Mouse (Mus musculus) gastrocnemius, postnatal 10 days (tissue): ENCODE measurements around the gene Lysmd2. TPM values are rescaled to one million over a fixed set of nuclear protein-coding genes. Genes with fewer than 3 reads are reported as not detected.
"Not testable (repeated sequence)": the region's sequence is repeated elsewhere in the genome, so short reads cannot be mapped to it uniquely, and the experiment has no call there.

Experiments
- DNase-seq: peaks from one replicate; pipeline ENCODE4 v3.0.0; 2021; ENCODE audit warnings: mixed read lengths
- long read RNA-seq, 2 experiments: library from polyadenylated mRNA; stranded (forward); transcript quantifications; one replicate each; pipeline ENCODE4 v2.0.0; 2021
- total RNA-seq, 2 experiments: library from RNA; stranded (reverse); gene quantifications; 2 replicates each; pipeline ENCODE4 v1.2.3; 2021

The Lysmd2 gene
- 10 to 100 TPM in 1 of 2 experiments, 1 to 10 TPM in 1; 9.9 to 10.7 TPM for total RNA-seq
- long read RNA-seq, experiment 1, transcript Lysmd2-201 (3 exons, 1,189 nt) = major isoform, 25 of 27 reads
- long read RNA-seq, experiment 1, partial matches to known transcripts = 0 of 27 reads
- long read RNA-seq, experiment 1, other reads (novel, unspliced or antisense) = 1 of 27 reads
- long read RNA-seq, experiment 2, transcript Lysmd2-201 (3 exons, 1,189 nt) = major isoform, 15 of 16 reads
- long read RNA-seq, experiment 2, partial matches to known transcripts = 0 of 16 reads
- long read RNA-seq, experiment 2, other reads (novel, unspliced or antisense) = 0 of 16 reads

DNA sequence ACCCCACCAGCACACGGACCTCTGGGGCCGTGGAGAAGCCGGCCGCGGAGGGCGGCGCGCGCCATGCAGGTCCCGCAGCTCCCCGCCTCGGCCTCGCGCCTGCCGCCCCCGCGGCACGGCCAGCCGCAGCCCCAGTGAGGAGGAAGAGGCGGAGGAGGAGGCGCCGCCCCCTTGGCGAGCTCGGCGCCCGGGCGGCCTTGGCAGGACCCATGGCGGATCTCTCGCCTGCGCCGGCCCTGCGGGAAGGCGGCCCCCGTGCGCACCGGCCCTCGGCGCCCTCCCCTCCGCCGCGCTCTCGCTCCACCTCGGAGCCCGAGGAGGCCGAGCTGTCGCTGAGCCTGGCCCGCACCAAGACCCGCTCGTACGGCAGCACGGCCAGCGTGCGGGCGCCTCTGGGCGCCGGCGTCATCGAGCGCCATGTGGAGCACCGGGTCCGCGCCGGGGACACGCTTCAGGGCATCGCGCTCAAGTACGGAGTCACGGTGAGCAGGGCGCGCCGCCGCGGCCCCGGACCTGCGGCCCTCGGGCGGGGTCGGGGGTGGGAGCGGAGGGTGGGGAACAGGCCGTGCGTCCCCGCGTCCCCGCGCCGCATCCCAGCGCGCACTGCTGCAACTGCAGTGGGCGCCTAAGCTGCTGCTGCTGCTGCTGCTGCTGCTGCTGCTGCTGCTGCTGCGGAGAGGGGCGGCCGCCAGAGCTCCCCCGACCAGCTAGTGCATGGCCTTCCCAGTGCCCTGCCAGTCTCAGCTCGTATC lies at the start of gene Lysmd2:
TSS of gene Lysmd2 (plus strand) at position 186 of the 752 bp plus-strand sequence.
- peak; percentile 79 for DNase-seq

DNA sequence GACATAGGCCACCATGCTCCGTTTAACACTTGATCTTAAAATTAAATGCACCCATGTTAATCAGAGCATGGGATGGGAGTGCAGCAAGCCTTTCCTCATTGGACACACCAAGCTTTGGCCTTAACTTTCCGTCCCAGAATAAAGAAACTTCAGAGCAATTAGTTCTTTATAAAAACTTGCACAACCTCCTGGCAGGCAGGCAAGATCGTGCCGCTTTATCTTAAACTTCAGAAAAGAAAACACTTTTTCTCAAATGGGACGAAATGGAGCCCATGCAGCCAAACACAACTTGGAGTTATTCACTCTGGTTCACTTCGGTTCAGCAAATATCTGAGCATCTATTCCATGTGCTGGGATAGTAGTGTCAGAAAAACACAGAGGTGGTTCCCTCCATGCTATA lies 46.2 kb upstream of the Lysmd2 start:
- no peak for DNase-seq

- no peak for DNase-seq
These were observed 43.7 kb upstream of the Lysmd2 start for GRCm38 (mm10) chr9:75581694-75582350.

- DNase-seq = no peak
These were observed 35.4 kb upstream of the Lysmd2 start for GRCm38 (mm10) chr9:75589850-75590790.

DNA sequence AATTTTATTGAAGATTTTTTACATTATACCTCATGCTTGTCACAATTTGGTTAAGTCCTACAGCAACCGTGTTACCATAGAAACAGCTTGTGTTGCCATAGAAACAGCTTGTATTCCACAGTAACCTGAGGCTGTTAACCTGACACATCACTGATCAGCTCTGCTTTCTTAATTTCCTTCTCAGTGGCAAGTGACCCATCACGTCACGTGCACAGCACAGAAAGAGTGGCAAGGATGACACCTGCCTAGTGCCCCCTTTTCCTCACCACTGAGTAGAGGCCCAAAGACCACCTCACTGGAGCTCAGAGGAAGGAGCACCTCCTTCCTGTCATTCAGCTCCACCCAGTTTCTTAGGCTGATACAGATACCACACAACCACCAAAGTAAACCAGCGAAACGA lies 32.1 kb upstream of the Lysmd2 start:
- DNase-seq = no peak

- DNase-seq = no peak
These were observed 28.5 kb upstream of the Lysmd2 start for GRCm38 (mm10) chr9:75597036-75597435.

- no peak for DNase-seq
These were observed 27.9 kb upstream of the Lysmd2 start for GRCm38 (mm10) chr9:75597596-75597995.

- DNase-seq = no peak
These were observed 26.2 kb upstream of the Lysmd2 start for GRCm38 (mm10) chr9:75599191-75599841.

DNA sequence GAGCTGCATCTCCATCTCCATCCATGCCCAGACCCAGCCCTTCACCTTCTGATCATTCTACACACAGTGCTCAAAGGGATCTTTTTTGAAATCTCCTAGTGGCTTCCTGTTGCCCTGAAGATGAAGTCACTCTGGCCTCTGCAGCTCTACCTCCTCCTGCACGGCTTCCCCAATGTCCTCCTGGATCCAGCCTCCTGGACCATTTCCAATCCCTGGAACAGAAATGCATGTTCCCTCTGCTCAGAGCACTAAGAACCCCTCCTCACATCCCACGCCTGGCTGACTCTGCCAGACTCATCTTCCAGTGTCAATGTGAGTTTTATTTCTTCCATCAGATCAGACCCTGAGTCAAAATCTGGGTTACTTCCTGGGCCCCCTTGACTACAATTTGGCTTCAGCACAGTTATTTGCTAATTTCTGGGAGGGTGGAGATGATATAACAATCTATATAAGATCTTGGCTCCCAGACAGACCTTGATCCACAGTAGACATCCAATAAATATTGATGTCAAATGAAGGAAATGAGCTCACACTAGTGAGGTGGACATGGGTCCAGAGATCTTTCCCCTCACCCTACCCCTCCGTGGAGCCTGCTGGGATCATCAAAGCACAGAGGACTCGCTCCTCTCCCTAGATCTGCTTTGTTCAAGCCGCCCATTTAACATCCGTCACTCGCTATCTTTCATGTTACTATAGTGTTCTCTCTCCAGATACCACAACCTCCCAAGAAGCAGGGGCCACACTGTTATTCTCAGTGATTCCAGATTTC lies 25.2 kb upstream of the Lysmd2 start:
- DNase-seq = no peak

- DNase-seq = no peak
These were observed 24.0 kb upstream of the Lysmd2 start for GRCm38 (mm10) chr9:75601510-75601909.

DNA sequence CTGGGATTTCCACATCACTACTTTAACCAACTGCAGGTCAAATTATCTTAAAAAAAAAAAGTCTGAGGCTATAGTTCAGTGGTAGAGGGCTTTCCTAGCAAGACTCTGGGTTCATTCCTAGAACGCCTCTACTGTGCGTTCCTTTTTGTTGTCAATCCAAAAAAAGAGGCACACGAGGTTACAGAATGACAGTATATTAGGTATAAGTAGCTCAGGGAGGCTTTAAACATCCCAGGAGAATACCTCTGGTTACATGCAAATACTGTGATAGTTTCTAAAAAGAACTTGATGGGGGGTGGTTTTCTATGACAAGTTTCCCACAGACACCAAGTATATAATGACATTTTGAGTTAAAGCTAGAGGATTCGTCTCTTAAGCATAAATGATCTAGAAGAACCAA lies 18.0 kb upstream of the Lysmd2 start:
- no peak for DNase-seq

- no peak for DNase-seq
These were observed 16.0 kb upstream of the Lysmd2 start for GRCm38 (mm10) chr9:75609505-75609904.

GRCm38 (mm10) chr9:75609965-75610364 lies 15.6 kb upstream of the Lysmd2 start:
- DNase-seq = no peak

DNA sequence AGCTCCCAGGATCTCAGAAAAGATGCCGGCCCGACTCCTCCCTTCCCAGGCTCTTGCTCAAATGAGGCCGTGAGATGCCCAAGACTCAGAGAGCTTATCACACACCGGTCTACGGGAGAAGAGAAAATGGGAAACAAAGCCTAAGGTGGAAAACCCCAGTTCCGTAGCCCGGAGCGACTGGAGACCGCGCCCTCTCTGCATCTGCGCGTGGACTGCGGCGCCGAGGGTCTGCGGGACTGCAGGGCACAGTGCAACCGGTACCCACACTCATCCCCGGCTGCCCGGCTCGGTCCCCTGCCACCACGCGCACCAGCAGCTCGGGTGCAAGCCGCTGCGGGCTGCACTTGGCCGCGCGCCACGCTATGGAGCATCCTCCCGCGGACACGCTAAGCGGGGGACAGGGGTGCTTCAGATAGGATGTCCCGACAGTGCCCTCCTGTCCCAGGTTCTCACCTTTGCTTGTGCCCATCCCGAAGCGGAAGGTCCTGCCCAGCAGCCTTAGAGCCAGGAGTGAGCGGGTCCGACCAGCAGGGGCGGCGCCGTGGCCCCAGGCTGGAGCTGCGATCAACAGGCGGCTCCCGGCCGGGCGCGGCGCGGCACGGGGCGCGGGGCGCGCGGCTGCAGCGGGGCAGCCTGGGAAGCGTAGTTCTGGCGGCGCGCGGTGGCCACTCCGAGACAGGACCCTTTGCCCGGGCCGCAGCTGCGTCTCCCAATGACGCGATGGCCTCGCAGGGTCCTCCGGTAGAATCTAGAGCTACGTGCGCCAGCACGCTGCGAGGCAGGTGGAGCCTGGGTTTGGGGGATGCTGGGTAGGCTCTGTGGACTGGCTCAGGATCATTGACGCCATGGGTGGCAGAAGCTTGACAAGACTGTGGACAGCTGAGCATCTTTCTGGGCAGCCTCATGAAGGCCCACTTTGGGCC lies 14.7 kb upstream of the Lysmd2 start, which contains the start of gene Tmod2:
TSS of gene Tmod2 (minus strand) at position 755 of the 923 bp plus-strand sequence.
- peak; percentile 60 for DNase-seq

DNA sequence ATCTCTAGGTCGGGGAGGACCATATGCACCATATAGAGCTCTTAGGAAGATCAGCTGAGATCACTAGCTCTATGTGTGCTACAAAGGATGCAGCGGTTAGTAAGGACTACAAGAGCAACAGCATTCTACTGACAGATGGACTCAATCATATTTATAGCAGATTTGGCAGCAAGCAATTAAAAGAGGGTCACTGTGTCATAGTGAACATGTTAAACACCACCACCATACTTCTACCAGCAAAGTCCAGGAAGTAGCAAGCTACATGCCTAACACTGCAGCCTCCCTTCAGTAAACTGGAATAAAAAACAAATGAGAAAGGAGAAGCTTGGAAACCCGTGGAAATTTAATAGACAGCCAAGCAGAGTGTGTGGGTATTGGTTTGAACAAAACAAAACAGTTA lies 9.0 kb upstream of the Lysmd2 start:
- no peak for DNase-seq

GRCm38 (mm10) chr9:75618836-75619400 lies 6.6 kb upstream of the Lysmd2 start:
- DNase-seq = no peak

GRCm38 (mm10) chr9:75619761-75620160 lies 5.8 kb upstream of the Lysmd2 start:
- not testable (repeated sequence) for DNase-seq

DNA sequence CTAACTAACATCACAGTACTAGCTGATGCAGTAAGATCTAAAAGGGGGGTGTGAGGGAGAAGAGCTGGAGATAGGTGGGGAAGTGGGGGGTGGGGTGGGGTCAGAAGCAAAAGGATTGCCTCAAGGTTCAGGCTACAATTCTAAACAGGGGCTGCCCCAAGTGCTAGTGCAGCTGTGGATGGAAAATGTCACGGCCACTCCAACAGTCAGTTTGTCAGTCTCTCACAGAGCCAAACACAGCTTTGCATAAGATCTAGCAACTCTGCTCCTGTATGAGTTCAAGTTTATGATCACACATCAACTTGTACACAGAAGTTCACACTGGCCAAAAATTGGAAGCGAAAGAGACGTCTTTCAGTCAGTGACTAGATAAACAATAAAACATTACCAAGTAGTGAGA lies 4.1 kb upstream of the Lysmd2 start:
- DNase-seq = no peak

DNA sequence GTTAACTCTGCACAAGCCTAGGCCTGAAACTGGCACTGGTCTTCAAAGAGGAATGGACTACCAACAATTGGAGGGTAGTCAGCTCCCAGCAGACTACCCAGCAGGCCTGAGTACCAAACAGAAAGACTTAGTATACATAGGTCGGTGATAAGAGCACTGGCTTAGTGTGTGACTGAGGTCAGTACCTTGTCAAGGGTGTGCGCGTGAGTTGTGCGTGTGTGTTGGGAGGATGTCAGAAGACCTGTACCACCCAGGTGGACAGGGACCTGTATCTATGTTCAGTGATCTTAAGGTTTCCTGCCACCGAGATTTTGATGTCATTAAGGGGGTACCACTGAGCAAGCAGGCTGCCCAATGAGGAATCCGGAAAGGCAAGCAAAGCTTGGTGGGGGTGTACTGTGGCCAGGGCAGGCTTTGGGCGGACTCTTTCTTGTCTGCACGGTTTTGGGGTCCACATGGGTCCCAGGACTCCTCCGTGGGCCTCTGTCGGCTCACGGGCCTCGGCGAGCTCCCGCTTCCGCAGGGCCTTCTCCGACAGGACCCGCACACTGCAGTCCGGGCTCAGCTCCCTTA lies 472 bp upstream of the Lysmd2 start:
- no peak for DNase-seq
